Mouse (Mus musculus): ENCODE results near the gene Spen.

Gene Spen

GRCm38 (mm10) chr4:141471491-141471890, 66.9 kb downstream of the Spen start:
- no peak for DNase-seq

GRCm38 (mm10) chr4:141469343-141469742, 69.1 kb downstream of the Spen start:
- no peak for DNase-seq

GRCm38 (mm10) chr4:141468576-141468975, 69.8 kb downstream of the Spen start:
- DNase-seq = no peak

GRCm38 (mm10) chr4:141467581-141467927, 70.8 kb downstream of the Spen start:
- no peak for DNase-seq

- no peak for DNase-seq
These were observed 71.4 kb downstream of the Spen start for GRCm38 (mm10) chr4:141466844-141467580.

- DNase-seq = no peak
These were observed 72.1 kb downstream of the Spen start for GRCm38 (mm10) chr4:141466289-141466795.

- no peak for DNase-seq
These were observed 72.7 kb downstream of the Spen start for GRCm38 (mm10) chr4:141465512-141466288.

- no peak for DNase-seq
These were observed 73.7 kb downstream of the Spen start for GRCm38 (mm10) chr4:141464722-141465121.

- no peak for DNase-seq
These were observed 74.9 kb downstream of the Spen start for GRCm38 (mm10) chr4:141463472-141463871.

GRCm38 (mm10) chr4:141461576-141461975, 76.8 kb downstream of the Spen start:
- no peak for DNase-seq

GRCm38 (mm10) chr4:141461088-141461487, 77.3 kb downstream of the Spen start:
- no peak for DNase-seq

GRCm38 (mm10) chr4:141460481-141460880, 77.9 kb downstream of the Spen start:
- no peak for DNase-seq

- DNase-seq = no peak
These were observed 78.6 kb downstream of the Spen start for GRCm38 (mm10) chr4:141459766-141460165.

GRCm38 (mm10) chr4:141458888-141459287, 79.5 kb downstream of the Spen start:
- DNase-seq = no peak

GRCm38 (mm10) chr4:141458236-141458635, 80.2 kb downstream of the Spen start:
- peak; percentile 53 for DNase-seq

GRCm38 (mm10) chr4:141456193-141456938, 82.0 kb downstream of the Spen start:
- DNase-seq = no peak

GRCm38 (mm10) chr4:141455526-141455925, 82.9 kb downstream of the Spen start:
- no peak for DNase-seq

GRCm38 (mm10) chr4:141454581-141455350, 83.6 kb downstream of the Spen start:
- DNase-seq = no peak

GRCm38 (mm10) chr4:141451916-141452450, 86.4 kb downstream of the Spen start:
- no peak for DNase-seq

GRCm38 (mm10) chr4:141451251-141451650, 87.1 kb downstream of the Spen start:
- no peak for DNase-seq

- no peak for DNase-seq
These were observed 92.2 kb downstream of the Spen start for GRCm38 (mm10) chr4:141446211-141446610.

- DNase-seq = peak; percentile 25
These were observed 93.1 kb downstream of the Spen start for GRCm38 (mm10) chr4:141445328-141445720.
